ENCODE assay signal across 10 mouse cellular contexts in the genomic region with DNA sequence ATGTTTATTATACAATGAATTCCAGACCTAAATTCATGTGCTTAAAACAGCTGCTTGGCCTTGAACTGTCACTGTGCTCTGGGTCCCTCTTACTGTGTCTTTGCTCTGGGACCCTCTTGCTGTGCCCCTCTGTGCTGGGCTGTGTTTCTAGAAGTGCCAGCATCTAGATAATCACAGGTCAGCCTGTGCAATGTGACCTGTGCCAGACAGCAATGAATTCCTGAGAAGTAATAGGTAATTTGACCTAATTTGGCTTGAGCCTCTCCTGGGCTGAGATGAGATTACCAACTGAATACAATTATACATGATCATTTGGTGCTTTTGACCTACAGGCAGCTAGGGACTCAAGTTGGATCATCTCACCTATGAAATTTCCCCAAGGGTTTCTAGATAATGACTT.
"Had no signal": no experiment of that assay in that cellular context is flagged by ENCODE, and none has a peak within 500 bp of the region (broad histone marks: within the 10 kb centered on the region; RNA-seq: fewer than 3 reads in every experiment).

No protein-coding gene starts in this region.

- H3K4me3 ChIP-seq: layer of hippocampus, adult 2 months; limb, embryonic 12.5 days; liver, embryonic 13.5 days; midbrain, embryonic 13.5 days had no signal

- H3K9ac ChIP-seq: limb, embryonic 12.5 days; liver, embryonic 13.5 days; midbrain, embryonic 13.5 days had no signal

- DNase-seq: kidney, postnatal 10 days; kidney, postnatal 4 days; liver; liver, embryonic 13.5 days; lung, adult 18-20 months; thymus, postnatal 4 days had no signal

- H3K36me3 ChIP-seq: limb, embryonic 12.5 days; liver, embryonic 13.5 days; midbrain, embryonic 13.5 days had no signal

- H3K4me2 ChIP-seq: limb, embryonic 12.5 days; liver, embryonic 13.5 days; midbrain, embryonic 13.5 days had no signal

- ATAC-seq: midbrain, embryonic 13.5 days had no signal

- H3K27me3 ChIP-seq: limb, embryonic 12.5 days; liver, embryonic 13.5 days; midbrain, embryonic 13.5 days had no signal

- H3K9me3 ChIP-seq: limb, embryonic 12.5 days; liver, embryonic 13.5 days; midbrain, embryonic 13.5 days had no signal

- H3K27ac ChIP-seq: layer of hippocampus, adult 2 months; limb, embryonic 12.5 days; liver, embryonic 13.5 days; midbrain, embryonic 13.5 days; stomach, postnatal 0 days had no signal

- H3K4me1 ChIP-seq: limb, embryonic 12.5 days; liver, embryonic 13.5 days; midbrain, embryonic 13.5 days had no signal
